Mouse (Mus musculus) neural tube, embryonic 12.5 days (tissue): ENCODE data around the gene Scp2d1. TPM values are rescaled to one million over a fixed set of nuclear protein-coding genes. Genes with fewer than 3 reads are reported as not detected.

ENCODE experiments used
- ATAC-seq: fragments of 200-750 bp; cut with Nextera tagmentation; 2 replicates; pipeline ENCODE4 v1.8.0; 2017; ENCODE audit warnings: low read depth, mild to moderate bottlenecking, moderate TSS enrichment, moderate library complexity; ENCODE audit not compliant: low FRiP score
- H3K27ac ChIP-seq: fragments of 300-500 bp; sonication (generic); 2 replicates; pipeline ENCODE4 v1.5.1; 2016
- H3K27me3 ChIP-seq: fragments of 300-500 bp; sonication (generic); replicated peaks from 2 replicates; pipeline ENCODE4 v1.6.1; 2016; ENCODE audit warnings: mild to moderate bottlenecking
- H3K36me3 ChIP-seq: fragments of 300-500 bp; sonication (generic); 2 replicates; pipeline ENCODE4 v1.6.1; 2016; ENCODE audit warnings: mild to moderate bottlenecking
- H3K4me1 ChIP-seq: fragments of 300-500 bp; sonication (generic); 2 replicates; pipeline ENCODE4 v1.6.1; 2016
- H3K4me2 ChIP-seq: fragments of 300-500 bp; sonication (generic); replicated peaks from 2 replicates; pipeline ENCODE4 v1.6.1; 2016; ENCODE audit warnings: mild to moderate bottlenecking
- H3K4me3 ChIP-seq: fragments of 300-500 bp; sonication (generic); 2 replicates; pipeline ENCODE4 v1.5.1; 2016
- H3K9ac ChIP-seq: fragments of 300-500 bp; sonication (generic); 2 replicates; pipeline ENCODE4 v1.6.1; 2016; ENCODE audit warnings: mild to moderate bottlenecking
- H3K9me3 ChIP-seq: fragments of 300-500 bp; sonication (generic); 2 replicates; pipeline ENCODE4 v1.6.1; 2016; ENCODE audit warnings: mild to moderate bottlenecking
- WGBS: fragments of 180-500 bp; shearing (Covaris S2); methylation state at CpG from one replicate; pipeline ENCODE4 v1.1.7; 2016; 5-methylcytosine and 5-hydroxymethylcytosine counted together
- polyA plus RNA-seq: library from polyadenylated mRNA; unstranded; fragments of >200 nt; fragmentation: Nextera tagmentation; extraction: Ambion mirVana; gene quantifications from 2 replicates; pipeline ENCODE4 v1.2.1, GENCODE M21; 2016

Gene Scp2d1
- polyA plus RNA-seq, 1 experiment from 2014 or later: not detected

GRCm38 (mm10) chr2:144828457-144828985 lies 5.1 kb downstream of the Scp2d1 start:
- Histone ChIP-seq H3K36me3 (no peaks in the 10 kb centered on the region), H3K9ac (no peak overlapping the region), H3K27ac (no peak overlapping the region), H3K9me3 (no peaks in the 10 kb centered on the region), H3K4me1 (no peaks in the 10 kb centered on the region), H3K27me3 (no peaks in the 10 kb centered on the region), H3K4me2 (no peak overlapping the region), H3K4me3 (no peak overlapping the region)
- 78% methylated on average over 8 of the region's 8 CpGs for WGBS
- ATAC-seq: no peak

GRCm38 (mm10) chr2:144836667-144837311 lies 13.3 kb downstream of the Scp2d1 start:
- H3K27me3 ChIP-seq: no peaks in the 10 kb centered on the region
- H3K36me3 ChIP-seq: no peaks in the 10 kb centered on the region
- H3K27ac ChIP-seq: no peak overlapping the region
- no peak overlapping the region for H3K4me2 ChIP-seq
- no peak overlapping the region for H3K4me3 ChIP-seq
- H3K4me1 ChIP-seq: no peaks in the 10 kb centered on the region
- H3K9ac ChIP-seq: no peak overlapping the region
- H3K9me3 ChIP-seq: no peaks in the 10 kb centered on the region
- 89% methylated on average over 5 of the region's 5 CpGs for WGBS
- ATAC-seq: no peak

- no peaks in the 10 kb centered on the region for H3K9me3 ChIP-seq
- H3K9ac ChIP-seq: no peak overlapping the region
- no peaks in the 10 kb centered on the region for H3K4me1 ChIP-seq
- no peaks in the 10 kb centered on the region for H3K27me3 ChIP-seq
- H3K27ac ChIP-seq: no peak overlapping the region
- H3K4me2 ChIP-seq: no peak overlapping the region
- H3K36me3 ChIP-seq: no peaks in the 10 kb centered on the region
- 80% methylated on average over 3 of the region's 3 CpGs for WGBS
- no peak for ATAC-seq
- no peak overlapping the region for H3K4me3 ChIP-seq
Measured at GRCm38 (mm10) chr2:144837312-144837679, 13.8 kb downstream of the Scp2d1 start.

- 78% methylated on average over 2 of the region's 2 CpGs for WGBS
Measured at GRCm38 (mm10) chr2:144868827-144869226, 45.4 kb downstream of the Scp2d1 start.

More at GRCm38 (mm10) chr2:144868827-144869226, 45.4 kb downstream of the Scp2d1 start:
- no peak overlapping the region for H3K4me3 ChIP-seq
- H3K9me3 ChIP-seq: no peaks in the 10 kb centered on the region
- no peaks in the 10 kb centered on the region for H3K36me3 ChIP-seq
- H3K27ac ChIP-seq: no peak overlapping the region
- ATAC-seq: no peak
- no peaks in the 10 kb centered on the region for H3K4me1 ChIP-seq
- no peak overlapping the region for H3K4me2 ChIP-seq
- H3K9ac ChIP-seq: no peak overlapping the region
- no peaks in the 10 kb centered on the region for H3K27me3 ChIP-seq

Other genes starting within 250 kb of the Scp2d1 start
- gene Smim26, start 229.6 kb upstream of the Scp2d1 start, polyA plus RNA-seq: 46.4 and 51.2 TPM in 2 replicates
- 42.7 and 49.8 TPM in 2 replicates for gene Dtd1, start 223.8 kb upstream of the Scp2d1 start, polyA plus RNA-seq